Mouse (Mus musculus) spleen, adult 2 months (tissue): ENCODE data around the gene Plau. TPM values are rescaled to one million over a fixed set of nuclear protein-coding genes. Genes with fewer than 3 reads are reported as not detected.

Experiments used
- DNase-seq, 2 experiments: peaks; one replicate each; pipeline versions ENCODE4 v3.0.0 to v3.0.0-alpha.2; 2012 to 2021; ENCODE audit warnings: low spot score in 2 of 2, low read depth in 1 of 2
- H3K27ac ChIP-seq: fragments of 200-500 bp; 2 replicates; pipeline ENCODE4 v1.5.1; 2012; ENCODE audit warnings: low read length, inconsistent platforms; ENCODE audit not compliant: insufficient read depth
- H3K27me3 ChIP-seq: fragments of 200-500 bp; 2 replicates; pipeline ENCODE4 v1.6.1; 2012; ENCODE audit warnings: mild to moderate bottlenecking, moderate library complexity, low read length, inconsistent platforms; ENCODE audit not compliant: control insufficient read depth, insufficient read depth
- H3K36me3 ChIP-seq: fragments of 200-500 bp; 2 replicates; pipeline ENCODE4 v1.6.1; 2012; ENCODE audit warnings: mild to moderate bottlenecking, low read length, inconsistent platforms; ENCODE audit not compliant: control insufficient read depth, insufficient read depth
- H3K4me1 ChIP-seq: fragments of 200-500 bp; 2 replicates; pipeline ENCODE4 v1.6.1; 2011; ENCODE audit warnings: inconsistent platforms; ENCODE audit not compliant: control insufficient read depth, insufficient read depth, insufficient read length
- H3K4me3 ChIP-seq: fragments of 200-500 bp; 2 replicates; pipeline ENCODE4 v1.5.1; 2011; ENCODE audit warnings: mild to moderate bottlenecking, inconsistent platforms; ENCODE audit not compliant: insufficient read depth, insufficient read length; ENCODE audit errors: extremely low read depth
- CTCF ChIP-seq: fragments of 200-500 bp; IDR thresholded peaks from 2 replicates; pipeline ENCODE4 v1.5.1; 2011; ENCODE audit warnings: mild to moderate bottlenecking, inconsistent platforms; ENCODE audit not compliant: insufficient read depth, insufficient read length, insufficient replicate concordance; ENCODE audit errors: extremely low read depth
- POLR2A ChIP-seq: fragments of 200-500 bp; IDR thresholded peaks from 2 replicates; pipeline ENCODE4 v1.6.1; 2011; ENCODE audit warnings: low read depth, low read length, inconsistent platforms
- WGBS: fragments of 180-500 bp; shearing (Covaris S2); methylation state at CpG from one replicate; pipeline ENCODE4 v1.1.7; 2018; 5-methylcytosine and 5-hydroxymethylcytosine counted together
- polyA plus RNA-seq: library from polyadenylated mRNA; depleted of rRNA; stranded (reverse); fragments of >200 nt; gene quantifications from 2 replicates; pipeline ENCODE4 v1.2.3, GENCODE M21; 2012

Plau gene
- polyA plus RNA-seq, 1 experiment: 1.2 TPM

- H3K4me3 ChIP-seq: no peak overlapping the region
- WGBS: over 99% methylated on average over 7 of the region's 7 CpGs
- no peaks in the 10 kb centered on the region for H3K27me3 ChIP-seq
- no peak for TF ChIP-seq POLR2A
- TF ChIP-seq CTCF: no peak
- DNase-seq: no peak
- no peaks in the 10 kb centered on the region for H3K36me3 ChIP-seq
- H3K27ac ChIP-seq: no peak overlapping the region
- no peaks in the 10 kb centered on the region for H3K4me1 ChIP-seq
Observed at GRCm38 (mm10) chr14:20866365-20866764, 29.9 kb downstream of the Plau start.

- no peak for DNase-seq
- Histone ChIP-seq H3K27ac (no peak overlapping the region), H3K27me3 (no peaks in the 10 kb centered on the region), H3K4me1 (no peaks in the 10 kb centered on the region), H3K36me3 (no peaks in the 10 kb centered on the region), H3K4me3 (no peak overlapping the region)
- TF ChIP-seq POLR2A (no peak), CTCF (no peak)
- WGBS: 94% methylated on average over 3 of the region's 3 CpGs
Observed at GRCm38 (mm10) chr14:20870110-20870509, 33.6 kb downstream of the Plau start.

- Histone ChIP-seq H3K27me3 (no peaks in the 10 kb centered on the region), H3K4me1 (no peaks in the 10 kb centered on the region), H3K4me3 (no peak overlapping the region), H3K36me3 (no peaks in the 10 kb centered on the region), H3K27ac (no peak overlapping the region)
- DNase-seq: no peak
- 83% methylated on average over 1 of the region's 1 CpGs for WGBS
- no peak for TF ChIP-seq CTCF
- no peak for TF ChIP-seq POLR2A
Observed at GRCm38 (mm10) chr14:20871495-20871894, 35.0 kb downstream of the Plau start.

GRCm38 (mm10) chr14:20873307-20873706 is 36.8 kb downstream of the Plau start:
- 2% methylated on average over 8 of the region's 8 CpGs for WGBS
- peak; percentile 52 to 79 for DNase-seq
- Histone ChIP-seq H3K4me3 (no peak overlapping the region), H3K27me3 (no peaks in the 10 kb centered on the region), H3K36me3 (no peaks in the 10 kb centered on the region), H3K27ac (no peak overlapping the region), H3K4me1 (no peaks in the 10 kb centered on the region)
- peak; percentile 88; the same call in 1 of the 2 replicates for TF ChIP-seq CTCF
- no peak for TF ChIP-seq POLR2A

GRCm38 (mm10) chr14:20873931-20874330 is 37.5 kb downstream of the Plau start:
- Histone ChIP-seq H3K27me3 (no peaks in the 10 kb centered on the region), H3K36me3 (no peaks in the 10 kb centered on the region), H3K27ac (no peak overlapping the region), H3K4me1 (no peaks in the 10 kb centered on the region), H3K4me3 (no peak overlapping the region)
- TF ChIP-seq POLR2A (no peak), CTCF (no peak)
- WGBS: 20% methylated on average over 6 of the region's 6 CpGs
- DNase-seq: no peak

- TF ChIP-seq POLR2A (no peak), CTCF (no peak)
- peak overlapping the region; percentile 75 for H3K27ac ChIP-seq
- no peaks in the 10 kb centered on the region for H3K36me3 ChIP-seq
- H3K4me1 ChIP-seq: peaks cover 12% of the 10 kb centered on the region; the same call in 1 of the 2 replicates
- no peak overlapping the region for H3K4me3 ChIP-seq
- no peak for DNase-seq
- no peaks in the 10 kb centered on the region for H3K27me3 ChIP-seq
- WGBS: 58% methylated on average over 5 of the region's 5 CpGs
Observed at GRCm38 (mm10) chr14:20884691-20885090, 48.2 kb downstream of the Plau start.

- Histone ChIP-seq H3K27me3 (no peaks in the 10 kb centered on the region), H3K4me1 (peaks cover 12% of the 10 kb centered on the region; the same call in 1 of the 2 replicates), H3K4me3 (peak overlapping the region; percentile 7; the same call in 1 of the 2 replicates), H3K36me3 (no peaks in the 10 kb centered on the region), H3K27ac (peak overlapping the region; percentile 78)
- 14% methylated on average over 10 of the region's 10 CpGs for WGBS
- DNase-seq: peak; percentile 57 to 75
- no peak for TF ChIP-seq CTCF
- no peak for TF ChIP-seq POLR2A
Observed at GRCm38 (mm10) chr14:20885091-20885888, 48.8 kb downstream of the Plau start.
